Mouse (Mus musculus): ENCODE results near the gene Nags.

Nags gene

DNA sequence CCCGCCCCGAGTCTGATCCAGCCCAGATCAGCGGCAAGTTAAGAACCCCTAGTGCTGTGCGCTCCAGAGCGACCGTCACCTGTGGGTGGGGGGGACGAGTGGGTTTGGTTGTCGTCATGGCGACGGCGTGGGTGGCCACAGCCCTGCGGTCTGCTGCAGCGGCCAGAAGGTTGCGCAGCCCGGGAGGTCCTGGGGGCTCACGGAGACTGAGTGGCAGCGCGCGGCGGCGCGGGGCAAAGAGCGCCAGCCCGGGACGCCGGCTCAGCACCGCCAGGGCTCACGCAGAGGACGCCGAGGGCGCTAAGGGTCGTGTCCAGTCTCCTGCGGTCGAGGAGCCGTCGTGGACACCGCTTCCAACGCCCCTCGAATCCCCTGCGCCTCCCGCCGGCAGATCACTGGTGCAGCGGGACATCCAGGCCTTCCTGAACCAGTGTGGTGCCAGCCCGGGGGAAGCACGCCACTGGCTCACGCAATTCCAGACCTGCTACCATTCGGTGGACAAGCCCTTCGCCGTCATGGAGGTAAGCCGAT lies at the start of gene Nags:
TSS of gene Nags (plus strand) at position 43 of the 531 bp plus-strand sequence.
- no peak for DNase-seq (ENCODE audit: low read depth, low spot score)

- DNase-seq (ENCODE audit: low read depth, low spot score) = no peak
These were observed 49.6 kb upstream of the Nags start for GRCm38 (mm10) chr11:102095676-102096075.

GRCm38 (mm10) chr11:102096446-102096845 lies 48.9 kb upstream of the Nags start:
- DNase-seq (ENCODE audit: low read depth, low spot score) = no peak

GRCm38 (mm10) chr11:102096887-102097391 lies 48.4 kb upstream of the Nags start:
- no peak for DNase-seq (ENCODE audit: low read depth, low spot score)

GRCm38 (mm10) chr11:102101219-102101618 lies 44.1 kb upstream of the Nags start, which contains the start of gene Ppy:
Gene Ppy, minus strand, starts transcription at chr11:102101319.
- DNase-seq (ENCODE audit: low read depth, low spot score) = no peak

DNA sequence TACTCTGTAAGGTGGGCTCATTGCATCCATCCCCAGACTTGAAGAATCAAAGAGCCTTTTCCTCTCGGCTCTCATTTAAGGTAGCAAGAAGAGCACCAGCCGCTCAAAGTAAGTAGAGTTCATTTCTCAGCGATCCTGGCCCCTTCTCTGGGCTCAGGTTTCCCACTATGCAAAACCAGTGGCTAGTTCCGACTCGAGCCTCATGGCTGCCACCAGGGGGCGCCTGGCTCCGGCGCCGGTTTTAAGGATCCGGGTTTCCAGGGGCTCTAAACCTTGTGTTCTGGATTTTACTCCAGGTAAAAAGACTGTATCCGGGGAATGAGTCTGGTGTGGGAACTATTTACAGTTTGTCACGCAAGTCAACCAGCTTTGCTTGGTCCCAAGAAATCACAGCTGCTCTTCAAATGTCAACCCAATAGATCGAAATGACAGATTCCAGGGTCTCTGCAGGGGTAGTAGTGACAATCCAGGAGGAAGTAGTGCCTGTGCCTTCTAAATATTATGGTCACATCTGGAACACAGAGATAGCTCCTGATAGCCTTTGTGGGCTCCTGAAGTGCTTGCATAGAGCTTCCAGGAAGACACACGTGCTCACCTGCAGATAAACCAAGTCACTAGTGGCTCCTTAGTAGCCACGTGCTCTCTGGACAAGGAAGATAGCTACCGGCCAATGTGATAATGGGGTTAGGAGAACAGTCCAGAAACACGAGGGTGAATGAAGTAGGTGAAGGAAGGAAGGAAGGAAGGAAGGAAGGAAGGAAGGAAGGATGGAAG lies 42.6 kb upstream of the Nags start:
- DNase-seq (ENCODE audit: low read depth, low spot score) = peak; percentile 69

- no peak for DNase-seq (ENCODE audit: low read depth, low spot score)
These were observed 38.4 kb upstream of the Nags start for GRCm38 (mm10) chr11:102106911-102107310.

DNA sequence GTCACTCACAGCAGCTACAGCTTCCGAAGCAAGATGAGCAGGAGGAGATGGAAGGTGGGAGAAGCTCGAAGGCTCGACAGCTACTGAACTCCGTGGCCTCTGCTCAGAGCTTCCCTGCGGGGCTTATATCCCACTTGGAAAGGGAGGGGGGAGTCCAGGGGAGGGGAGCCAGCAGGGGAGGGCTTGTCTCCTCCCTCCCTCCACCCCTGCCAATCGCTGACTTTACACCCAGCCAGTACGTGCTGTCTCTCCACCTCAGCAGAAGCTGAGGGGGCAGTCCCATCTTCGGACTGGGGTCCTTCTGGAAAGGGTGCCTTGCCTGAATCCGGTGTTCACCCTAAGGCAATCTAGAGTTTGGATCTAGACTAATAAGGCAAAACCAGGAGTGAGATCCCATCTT lies 37.6 kb upstream of the Nags start, which contains the start of gene Pyy:
TSS of gene Pyy (minus strand) at position 101 of the 400 bp plus-strand sequence.
- no peak for DNase-seq (ENCODE audit: low read depth, low spot score)

- DNase-seq (ENCODE audit: low read depth, low spot score) = no peak
These were observed 33.7 kb upstream of the Nags start for GRCm38 (mm10) chr11:102111576-102111975.

GRCm38 (mm10) chr11:102116241-102116640 lies 29.1 kb upstream of the Nags start:
- DNase-seq (ENCODE audit: low read depth, low spot score) = no peak

DNA sequence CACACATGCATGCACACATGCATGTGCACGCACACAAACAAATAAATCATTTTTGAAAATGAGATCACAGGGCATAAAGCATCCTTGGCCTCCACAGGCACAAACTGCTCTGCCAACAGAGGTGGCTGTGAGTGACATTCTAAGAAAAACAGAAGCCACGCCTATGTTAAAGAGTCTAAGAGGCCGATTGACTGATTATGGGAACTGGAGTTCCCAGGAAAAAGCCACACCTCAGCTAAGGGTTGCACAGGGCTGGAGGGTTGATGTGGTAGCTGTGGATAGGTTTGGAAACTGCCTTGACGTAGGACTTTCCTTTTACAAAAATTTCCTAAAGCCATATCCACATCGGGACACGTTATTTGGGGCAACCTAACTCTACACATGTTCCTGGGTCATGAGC lies 27.9 kb upstream of the Nags start:
- no peak for DNase-seq (ENCODE audit: low read depth, low spot score)

- DNase-seq (ENCODE audit: low read depth, low spot score) = no peak
These were observed 10.8 kb upstream of the Nags start for GRCm38 (mm10) chr11:102134516-102134915.

GRCm38 (mm10) chr11:102137625-102138446 lies 7.5 kb upstream of the Nags start:
- no peak for DNase-seq (ENCODE audit: low read depth, low spot score)

- peak; percentile 66 for DNase-seq (ENCODE audit: low read depth, low spot score)
These were observed 6.9 kb upstream of the Nags start for GRCm38 (mm10) chr11:102138447-102138740.

GRCm38 (mm10) chr11:102140508-102140907 lies 4.8 kb upstream of the Nags start:
- DNase-seq (ENCODE audit: low read depth, low spot score) = peak; percentile 81

DNA sequence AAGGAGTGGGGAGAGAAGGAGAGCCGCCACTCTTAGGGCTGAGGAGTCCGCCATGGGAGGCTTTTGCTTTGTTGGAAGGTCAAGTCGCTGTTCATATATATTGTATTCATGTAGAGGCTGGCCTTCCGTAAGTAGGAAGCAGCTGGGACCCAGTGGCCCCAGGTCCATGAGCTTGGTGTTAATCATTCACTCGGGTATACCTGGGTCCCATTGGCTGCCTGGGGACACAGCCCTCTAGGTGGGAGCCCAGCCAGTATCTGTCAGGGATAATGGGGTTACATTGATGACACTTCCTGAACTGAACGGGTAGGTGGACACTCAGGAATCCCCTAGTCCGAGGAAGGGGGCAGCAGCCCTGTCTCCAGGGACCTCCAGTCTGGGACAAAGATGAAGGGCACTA lies 3.0 kb upstream of the Nags start:
- no peak for DNase-seq (ENCODE audit: low read depth, low spot score)

DNA sequence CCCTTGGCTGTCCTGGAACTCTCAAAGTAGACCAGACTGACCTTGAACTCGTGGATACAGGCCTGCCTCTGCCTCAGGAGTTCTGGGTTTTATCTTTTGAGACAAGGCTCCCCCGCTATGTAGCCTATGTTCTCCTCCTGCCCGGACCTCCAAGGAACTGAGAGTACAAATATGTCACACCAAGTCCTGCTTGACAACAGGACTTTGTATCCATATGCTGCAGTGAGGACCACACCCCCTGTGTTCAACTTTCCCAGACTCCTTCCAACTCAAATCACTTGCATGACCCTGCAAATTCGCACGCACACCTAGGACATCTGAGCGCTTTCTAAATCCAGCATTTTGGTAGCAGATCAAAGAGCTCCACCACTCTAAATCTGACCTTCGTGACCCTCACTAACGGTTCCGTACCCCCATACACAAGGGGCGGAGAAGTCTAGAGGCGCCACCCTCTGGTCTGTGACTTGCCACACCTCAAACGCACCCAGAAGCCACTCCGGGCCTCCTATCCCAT lies 299 bp upstream of the Nags start:
- DNase-seq (ENCODE audit: low read depth, low spot score) = no peak

DNA sequence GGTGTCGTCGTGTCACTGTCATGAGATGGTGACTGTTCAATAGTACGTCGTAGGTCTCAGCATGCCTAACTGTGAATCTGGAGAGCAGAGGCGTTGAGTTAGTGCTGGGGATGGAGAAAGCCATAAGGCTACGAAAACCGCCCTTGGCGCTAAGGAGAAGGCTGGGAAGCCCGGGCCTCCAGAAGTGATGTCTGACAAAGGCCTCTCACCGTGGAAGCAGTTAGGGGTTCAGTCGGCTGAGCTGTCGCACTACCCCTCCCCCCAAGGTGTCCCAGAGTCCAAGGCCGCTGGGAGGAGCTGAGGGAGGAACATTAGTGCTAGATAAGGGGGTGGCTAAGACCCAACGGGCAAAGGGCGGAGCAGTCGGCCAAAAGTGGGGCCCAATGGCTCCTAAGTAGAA lies 692 bp downstream of the Nags start:
- DNase-seq (ENCODE audit: low read depth, low spot score) = no peak

DNA sequence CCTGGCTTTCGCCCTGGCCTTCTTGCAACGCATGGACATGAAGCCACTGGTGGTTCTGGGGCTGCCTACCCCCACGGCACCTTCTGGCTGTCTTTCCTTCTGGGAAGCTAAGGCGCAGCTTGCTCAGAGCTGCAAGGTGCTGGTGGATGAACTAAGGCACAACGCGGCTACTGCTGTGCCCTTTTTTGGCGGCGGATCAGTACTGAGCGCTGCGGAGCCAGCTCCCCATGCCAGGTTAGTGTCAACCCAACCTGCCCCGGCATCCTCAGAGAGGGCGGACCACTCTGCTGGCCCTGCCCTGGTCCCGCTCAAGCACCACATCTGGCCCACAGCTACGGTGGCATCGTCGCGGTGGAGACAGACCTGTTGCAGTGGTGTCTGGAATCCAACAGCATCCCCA lies 1.2 kb downstream of the Nags start:
- no peak for DNase-seq (ENCODE audit: low read depth, low spot score)

DNA sequence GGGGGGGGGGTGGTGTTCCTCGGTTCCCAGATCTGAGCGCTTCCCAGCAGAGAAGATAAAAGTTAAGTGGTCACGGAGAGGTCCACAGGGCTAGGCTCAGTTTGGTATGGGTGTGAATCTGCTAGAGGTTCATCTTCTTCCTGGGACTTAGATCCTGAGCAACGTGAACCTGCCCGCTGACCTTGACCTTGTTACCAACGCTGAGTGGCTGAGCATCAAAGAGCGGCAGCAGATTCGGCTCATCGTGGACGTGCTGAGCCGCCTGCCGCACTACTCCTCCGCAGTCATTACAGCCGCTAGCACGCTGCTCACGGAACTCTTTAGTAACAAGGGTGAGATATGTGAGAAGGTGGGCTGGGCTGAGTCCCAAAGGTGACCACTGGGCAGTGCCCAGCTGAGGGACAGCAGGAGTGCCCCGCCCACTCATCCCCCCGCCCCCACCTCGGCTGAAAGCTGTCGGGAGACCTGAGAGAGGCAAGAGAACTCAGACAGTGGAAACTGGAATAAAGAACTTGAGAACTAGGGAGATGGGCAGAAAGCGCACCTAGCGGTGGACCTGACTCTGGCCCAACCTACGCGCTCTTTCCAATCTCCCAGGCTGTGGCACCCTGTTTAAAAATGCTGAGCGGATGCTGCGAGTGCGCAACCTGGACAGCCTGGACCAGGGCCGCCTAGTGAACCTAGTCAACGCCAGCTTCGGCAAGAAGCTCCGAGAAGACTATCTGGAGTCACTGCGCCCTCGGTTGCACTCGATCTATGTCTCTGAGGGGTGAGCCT lies 2.1 kb downstream of the Nags start:
- DNase-seq (ENCODE audit: low read depth, low spot score) = no peak

DNA sequence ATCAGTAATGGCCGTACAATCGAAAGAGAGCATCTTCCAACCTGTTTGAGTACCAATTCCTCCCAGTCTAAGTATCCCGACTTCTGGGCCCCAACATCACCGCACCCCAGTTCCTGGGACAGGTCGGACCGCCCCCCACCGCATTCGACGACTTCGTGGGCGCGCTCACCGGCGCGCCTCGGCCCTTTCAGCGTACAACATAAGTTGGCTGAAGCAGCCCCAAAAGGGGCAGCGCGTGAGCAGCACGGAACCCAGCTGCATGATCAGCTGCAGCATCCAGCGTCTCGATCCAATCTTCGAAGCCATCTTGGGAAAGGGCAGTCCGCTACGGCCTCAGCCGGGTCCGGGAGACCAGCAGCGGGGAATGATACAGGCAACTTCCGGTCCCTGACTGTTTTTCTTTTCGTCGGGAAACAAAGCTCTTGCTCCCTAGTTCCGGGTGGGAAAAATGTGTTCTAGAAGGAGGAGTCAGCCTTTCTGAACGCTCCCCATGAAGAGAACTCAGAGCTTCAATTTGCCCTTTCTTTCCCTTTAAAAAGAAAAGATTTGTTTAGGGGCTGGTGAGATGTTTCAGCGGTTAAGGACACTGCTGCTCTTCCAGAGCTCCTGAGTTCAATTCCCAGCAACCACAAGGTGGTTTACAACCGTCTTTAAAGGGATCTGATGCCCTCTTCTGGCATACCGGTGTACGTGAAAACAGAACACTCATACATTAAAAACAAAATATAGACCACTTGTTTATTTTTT lies 10.9 kb downstream of the Nags start, which contains the start of gene Tmem101:
TSS of gene Tmem101 (minus strand) at position 366 of the 747 bp plus-strand sequence.
- peak; percentile 97 for DNase-seq (ENCODE audit: low read depth, low spot score)

All from 3T3-L1 (cell line).